In the genomic region with DNA sequence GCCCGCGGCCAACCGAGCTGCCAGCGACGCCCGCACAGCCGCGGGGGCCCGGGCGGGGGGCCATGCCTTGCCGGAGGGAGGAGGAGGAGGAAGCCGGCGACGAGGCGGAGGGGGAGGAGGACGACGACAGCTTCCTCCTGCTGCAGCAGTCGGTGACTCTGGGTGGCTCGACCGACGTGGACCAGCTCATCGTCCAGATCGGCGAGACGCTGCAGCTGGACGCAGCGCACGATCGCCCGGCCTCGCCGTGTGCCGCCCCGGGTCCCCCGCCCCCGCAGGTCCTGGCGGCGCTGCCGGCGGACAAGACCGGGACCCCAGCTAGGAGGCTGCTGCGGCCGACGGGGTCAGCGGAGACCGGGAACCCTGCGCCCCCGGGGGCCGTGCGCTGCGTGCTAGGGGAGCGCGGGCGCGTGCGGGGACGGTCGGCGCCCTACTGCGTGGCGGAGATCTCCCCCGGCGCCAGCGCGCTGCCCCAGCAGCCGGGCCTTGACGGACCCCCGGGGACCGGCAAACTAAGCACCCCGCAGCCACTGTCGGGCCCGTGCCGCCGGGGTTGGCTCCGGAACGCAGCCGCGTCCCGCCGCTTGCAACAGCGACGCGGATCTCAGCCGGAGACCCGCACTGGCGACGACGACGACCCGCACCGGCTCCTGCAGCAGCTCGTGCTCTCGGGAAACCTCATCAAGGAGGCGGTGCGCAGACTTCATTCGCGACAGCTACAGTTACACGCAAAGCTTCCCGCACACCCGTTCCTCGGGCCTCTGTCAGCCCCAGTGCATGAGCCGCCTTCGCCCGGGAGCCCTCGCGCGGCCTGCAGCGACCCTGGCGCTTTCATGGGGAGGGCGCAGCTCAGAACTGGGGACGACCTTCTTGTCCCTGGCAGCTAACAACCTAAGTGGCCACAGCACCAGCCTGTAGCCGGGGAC, we compare ENCODE assay signal across 8 mouse cellular contexts. TPM values are rescaled to one million over a fixed set of nuclear protein-coding genes. Genes with fewer than 3 reads are reported as not detected.
A peak's percentile ranks its signal among the peaks of the same experiment; 100 is the strongest.
DNase-seq lines count a peak whose midpoint lies in the region; ATAC-seq and TF ChIP-seq lines count a peak whose summit lies in the region.

No protein-coding gene starts in this region.

- no peak for DNase-seq in G1E (ENCODE audit: low spot score)
- DNase-seq in forebrain, embryonic 14.5 days (ENCODE audit: low spot score): peak; percentile 63
- DNase-seq in heart, postnatal 4 days: peak; percentile 75
- peak; percentile 65 to 79 for DNase-seq in layer of hippocampus, postnatal 14 days (ENCODE audit: low spot score in 2 of 2)
- DNase-seq in lung, postnatal 14 days: peak; percentile 32
- DNase-seq in retina, postnatal 1 day: peak; percentile 70
- DNase-seq in urinary bladder, postnatal 4 days (ENCODE audit: low spot score in 2 of 2): peak; percentile 75 to 76

- no peak for ATAC-seq in G1E (ENCODE audit: extremely low read depth, insufficient number of reproducible peaks, low FRiP score, poor library complexity, severe bottlenecking)
- ATAC-seq in forebrain, embryonic 14.5 days: peak; percentile 65

- no peaks in the 10 kb centered on the region for H3K9me3 ChIP-seq in G1E (replicated peaks)
- H3K9me3 ChIP-seq in forebrain, embryonic 14.5 days (replicated peaks; ENCODE audit: control insufficient read depth, low read length): no peaks in the 10 kb centered on the region

- H3K9ac ChIP-seq in forebrain, embryonic 14.5 days (ENCODE audit: low read length): peak overlapping the region; percentile 81

- H3K4me3 ChIP-seq in G1E (ENCODE audit: low read depth, low read length): peak overlapping the region; percentile 94
- peak overlapping the region; percentile 89 for H3K4me3 ChIP-seq in bone marrow macrophage, adult 2 months (ENCODE audit: insufficient read depth, low read length)
- peak overlapping the region; percentile 81 for H3K4me3 ChIP-seq in forebrain, embryonic 14.5 days (ENCODE audit: low read depth, low read length)

- TF ChIP-seq POLR2A in bone marrow macrophage, adult 2 months (IDR thresholded peaks at IDR 0.05; ENCODE audit: borderline replicate concordance, low read depth, low read length): no peak

- H3K36me3 ChIP-seq in G1E (replicated peaks): peaks cover 29% of the 10 kb centered on the region
- H3K36me3 ChIP-seq in forebrain, embryonic 14.5 days (ENCODE audit: control insufficient read depth, insufficient read depth, low read length): no peaks in the 10 kb centered on the region

- H3K4me1 ChIP-seq in G1E (ENCODE audit: insufficient read depth, low read depth, low read length): peaks cover 49% of the 10 kb centered on the region
- peaks cover 9% of the 10 kb centered on the region for H3K4me1 ChIP-seq in bone marrow macrophage, adult 2 months (ENCODE audit: control insufficient read depth, insufficient read depth, low read length)
- H3K4me1 ChIP-seq in forebrain, embryonic 14.5 days (ENCODE audit: control insufficient read depth, insufficient read depth, low read length): peaks cover 24% of the 10 kb centered on the region

- TF ChIP-seq CTCF in G1E (IDR thresholded peaks at IDR 0.05; ENCODE audit: low read depth, low read length): no peak
- TF ChIP-seq CTCF in bone marrow macrophage, adult 2 months (IDR thresholded peaks at IDR 0.05; ENCODE audit: low read depth, low read length): no peak

- no peaks in the 10 kb centered on the region for H3K27me3 ChIP-seq in G1E (ENCODE audit: insufficient read depth, low read length)
- no peaks in the 10 kb centered on the region for H3K27me3 ChIP-seq in forebrain, embryonic 14.5 days (replicated peaks; ENCODE audit: control insufficient read depth, insufficient read depth, low read length)

- peak overlapping the region; percentile 97 for H3K4me2 ChIP-seq in forebrain, embryonic 14.5 days (ENCODE audit: low read length)

- H3K27ac ChIP-seq in bone marrow macrophage, adult 2 months (ENCODE audit: insufficient read depth, low read depth, low read length): peak overlapping the region; percentile 95
- peak overlapping the region; percentile 94 for H3K27ac ChIP-seq in forebrain, embryonic 14.5 days (ENCODE audit: low read depth, low read length)

- under 1% methylated on average over 108 of the region's 112 CpGs for WGBS in forebrain, embryonic 14.5 days

RNA-seq across cellular contexts. Expression of a gene that starts 0.6 kb away (rescaled TPM):
- total RNA-seq in G1E (2014; fragmentation: Nextera tagmentation) (11.4 and 13.5 TPM in 2 replicates), G1E (2017) (17.9 and 19.8 TPM in 2 replicates)
- 41.1 and 52.6 TPM in 2 replicates for polyA plus RNA-seq in G1E (2012)
- 6.3 and 7.7 TPM in 2 replicates for polyA plus RNA-seq in bone marrow macrophage, adult 2 months (2012; ENCODE audit: insufficient read depth, insufficient read length, missing spikeins)
- polyA plus RNA-seq in forebrain, embryonic 14.5 days (2014; fragmentation: Nextera tagmentation; extraction: Ambion mirVana): 34.9 and 35.5 TPM in 2 replicates
- total RNA-seq in heart, postnatal 4 days (2021): 1 to 10 TPM; 2.1 to 2.3 TPM
- 10 to 100 TPM; 19.7 to 20.6 TPM for total RNA-seq in layer of hippocampus, postnatal 14 days (2021)

RNA-seq across cellular contexts. Expression of a gene that starts 17.6 kb away (rescaled TPM):
- total RNA-seq in G1E (2014; fragmentation: Nextera tagmentation): 15.3 and 17.8 TPM in 2 replicates
- total RNA-seq in G1E (2017): 23.4 and 30.4 TPM in 2 replicates
- 42.6 and 60.2 TPM in 2 replicates for polyA plus RNA-seq in G1E (2012)
- polyA plus RNA-seq in bone marrow macrophage, adult 2 months (2012; ENCODE audit: insufficient read depth, insufficient read length, missing spikeins): 4.4 and 4.5 TPM in 2 replicates
- 7.2 and 8.6 TPM in 2 replicates for polyA plus RNA-seq in forebrain, embryonic 14.5 days (2014; fragmentation: Nextera tagmentation; extraction: Ambion mirVana)
- 1 to 10 TPM; 3.6 to 3.9 TPM for total RNA-seq in heart, postnatal 4 days (2021)
- 10 to 100 TPM; 18.2 to 20.9 TPM for total RNA-seq in layer of hippocampus, postnatal 14 days (2021)

RNA-seq across cellular contexts. Expression of a gene that starts 28.5 kb away (rescaled TPM):
- total RNA-seq in G1E (2014; fragmentation: Nextera tagmentation): 66.1 and 95.6 TPM in 2 replicates
- total RNA-seq in G1E (2017): 41.0 and 46.9 TPM in 2 replicates
- polyA plus RNA-seq in G1E (2012): 6.9 and 9.0 TPM in 2 replicates
- polyA plus RNA-seq in bone marrow macrophage, adult 2 months (2012; ENCODE audit: insufficient read depth, insufficient read length, missing spikeins): 67.7 and 73.9 TPM in 2 replicates
- 11.2 and 12.6 TPM in 2 replicates for polyA plus RNA-seq in forebrain, embryonic 14.5 days (2014; fragmentation: Nextera tagmentation; extraction: Ambion mirVana)
- total RNA-seq in heart, postnatal 4 days (2021): 10 to 100 TPM in 1 of 2 experiments, 1 to 10 TPM in 1; 9.5 to 10.2 TPM
- total RNA-seq in layer of hippocampus, postnatal 14 days (2021): 1 to 10 TPM; 3.5 to 4.1 TPM
